Mouse (Mus musculus) CD4-positive, CD25-positive, alpha-beta regulatory T cell, adult 4 months (primary cell): ENCODE data around the gene Arf4. TPM values are rescaled to one million over a fixed set of nuclear protein-coding genes. Genes with fewer than 3 reads are reported as not detected.
"Not testable (repeated sequence)": the region's sequence is repeated elsewhere in the genome, so short reads cannot be mapped to it uniquely, and the experiment has no call there.

Experiments
- ATAC-seq: one replicate; pipeline ENCODE4 v1.8.0; 2017
- polyA plus RNA-seq, 2 experiments: library from polyadenylated mRNA; unstranded; fragments of 100-300 nt; shearing (Covaris generic); gene quantifications; one replicate each; pipeline ENCODE4 v1.2.1; 2017

Arf4 gene
- polyA plus RNA-seq, 2 experiments from 2014 or later = 253 to 272 TPM

DNA sequence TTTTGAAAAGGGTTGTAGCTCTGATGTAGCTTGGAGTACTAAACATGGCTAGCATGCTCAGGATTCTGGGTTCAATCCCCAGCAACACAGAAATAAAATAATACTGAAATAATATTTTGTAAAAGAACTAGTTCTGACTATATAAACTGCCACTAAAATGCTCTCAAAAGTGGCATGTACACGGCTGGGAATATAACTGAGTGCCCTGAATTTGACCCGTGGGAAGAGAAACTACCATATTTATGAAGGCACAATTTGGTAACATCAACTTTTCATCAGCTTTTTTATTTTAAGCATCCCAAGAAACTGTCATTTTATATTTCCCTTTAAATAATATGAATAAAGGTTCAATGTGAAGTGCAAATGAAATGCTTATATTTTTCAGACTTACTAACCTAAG is 26.0 kb downstream of the Arf4 start:
- ATAC-seq = no peak

DNA sequence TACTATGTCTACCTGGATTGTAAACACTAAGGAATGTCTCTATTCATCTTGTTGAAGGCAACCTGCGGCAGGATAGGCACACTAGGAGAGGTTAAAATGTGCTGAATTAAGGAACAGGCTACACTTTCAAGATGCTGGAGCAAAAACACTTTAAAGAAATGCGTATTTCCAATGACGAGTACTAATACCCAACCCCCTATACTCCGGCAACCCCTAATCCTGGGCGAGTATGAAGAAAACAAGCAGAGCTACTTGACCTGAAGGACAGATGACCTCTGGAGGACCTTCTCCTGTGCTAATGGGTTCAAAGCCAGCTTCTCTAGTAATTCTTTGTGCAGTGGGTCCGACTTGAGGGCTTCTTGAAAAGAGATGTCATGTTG is 30.1 kb downstream of the Arf4 start:
- ATAC-seq = no peak

DNA sequence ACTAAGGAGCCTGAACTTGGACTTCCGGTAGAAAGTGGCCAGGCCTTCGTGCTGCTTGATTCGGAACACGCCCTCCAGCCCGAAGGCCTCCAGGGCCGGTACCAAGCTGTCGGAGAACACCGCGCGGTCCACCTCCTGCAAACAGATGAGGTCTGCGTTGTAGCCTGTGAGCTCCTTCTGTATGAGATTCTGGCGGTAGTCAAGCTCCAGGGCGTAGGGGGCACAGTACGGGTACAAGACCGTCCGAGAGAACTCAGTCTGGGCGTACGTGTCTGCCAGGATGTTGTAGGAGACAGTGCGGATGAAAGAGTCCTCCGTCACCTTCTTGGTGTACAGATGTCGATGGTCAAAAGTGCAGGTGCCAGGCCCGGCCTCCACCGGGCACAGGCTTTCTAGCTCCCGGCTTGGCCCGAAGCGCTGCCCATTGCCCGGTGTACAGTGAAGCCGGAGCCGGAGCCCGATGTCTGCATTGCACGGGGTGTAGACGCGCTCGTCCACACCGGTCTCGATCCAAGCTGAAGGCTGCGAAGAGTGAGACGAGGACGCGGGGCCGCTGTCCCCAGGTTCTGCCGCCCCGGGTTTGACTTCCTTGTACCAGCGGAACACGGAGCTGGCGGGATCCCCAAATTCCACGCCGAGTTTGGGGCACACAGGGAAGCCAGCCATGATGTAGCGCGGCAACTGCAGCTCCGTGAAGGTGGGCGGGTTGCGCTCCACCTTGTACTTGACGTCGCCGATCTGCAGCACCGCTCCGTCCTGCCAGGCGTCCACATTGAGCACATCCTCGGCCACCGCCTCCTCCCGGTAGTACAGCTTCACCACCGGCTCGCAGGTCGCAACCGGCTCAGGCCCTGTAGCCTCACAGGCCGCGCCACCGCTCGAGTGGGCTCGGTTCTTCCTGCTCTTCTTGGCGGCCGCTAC is 30.8 kb downstream of the Arf4 start:
- peak; percentile 34 for ATAC-seq

DNA sequence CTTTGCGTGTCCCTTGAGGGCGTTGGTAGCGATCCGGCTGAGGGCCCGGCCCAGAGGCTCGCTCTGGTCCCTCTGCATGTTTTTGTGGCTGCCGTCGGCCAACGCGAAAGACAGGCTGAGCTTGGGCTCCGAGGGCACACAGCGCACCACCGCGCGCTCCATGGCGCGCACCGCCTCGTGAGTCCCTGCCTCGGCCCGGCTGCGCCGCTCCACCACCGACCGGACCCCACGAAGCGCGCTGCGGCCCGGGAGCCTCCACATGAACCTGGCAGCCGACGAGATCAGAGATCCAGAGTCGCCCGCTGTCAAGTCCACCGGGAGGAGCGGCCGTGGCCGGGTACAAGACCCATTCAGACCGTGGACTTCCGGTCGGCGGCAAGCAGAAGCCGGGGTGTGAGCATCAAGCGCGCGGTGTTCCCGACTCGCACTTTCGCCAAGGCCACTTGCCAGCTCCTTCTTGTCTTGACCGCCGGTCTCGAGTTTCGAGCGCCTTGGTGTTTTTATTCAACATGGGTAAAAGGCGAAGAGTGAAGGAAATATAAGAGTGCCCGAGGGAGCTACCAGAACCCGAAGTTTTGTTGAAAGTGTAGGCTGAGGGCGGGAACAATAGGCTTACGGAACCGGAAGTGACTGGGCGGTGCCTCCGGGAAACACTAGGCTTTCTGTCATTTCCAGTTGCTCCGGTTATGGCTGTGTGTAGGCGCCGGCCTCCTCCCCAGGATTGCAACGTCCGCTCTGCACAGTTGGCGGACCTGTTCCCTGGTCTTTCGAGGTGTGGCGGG is 31.6 kb downstream of the Arf4 start, which contains the start of gene Pde12:
TSS of gene Pde12 (minus strand) at position 592 of the 782 bp plus-strand sequence.
- peak; percentile 87 for ATAC-seq

- no peak for ATAC-seq
Measured at GRCm38 (mm10) chr14:26670964-26671363, 33.1 kb downstream of the Arf4 start.

GRCm38 (mm10) chr14:26671870-26672615 is 34.2 kb downstream of the Arf4 start:
- ATAC-seq = peak; percentile 19

- ATAC-seq = not testable (repeated sequence)
Measured at GRCm38 (mm10) chr14:26674476-26675169, 36.7 kb downstream of the Arf4 start.

GRCm38 (mm10) chr14:26675371-26675770 is 37.5 kb downstream of the Arf4 start:
- no peak for ATAC-seq

GRCm38 (mm10) chr14:26675791-26676190 is 37.9 kb downstream of the Arf4 start:
- no peak for ATAC-seq

- no peak for ATAC-seq
Measured at GRCm38 (mm10) chr14:26690727-26691126, 52.9 kb downstream of the Arf4 start.

- no peak for ATAC-seq
Measured at GRCm38 (mm10) chr14:26691363-26691762, 53.5 kb downstream of the Arf4 start.

DNA sequence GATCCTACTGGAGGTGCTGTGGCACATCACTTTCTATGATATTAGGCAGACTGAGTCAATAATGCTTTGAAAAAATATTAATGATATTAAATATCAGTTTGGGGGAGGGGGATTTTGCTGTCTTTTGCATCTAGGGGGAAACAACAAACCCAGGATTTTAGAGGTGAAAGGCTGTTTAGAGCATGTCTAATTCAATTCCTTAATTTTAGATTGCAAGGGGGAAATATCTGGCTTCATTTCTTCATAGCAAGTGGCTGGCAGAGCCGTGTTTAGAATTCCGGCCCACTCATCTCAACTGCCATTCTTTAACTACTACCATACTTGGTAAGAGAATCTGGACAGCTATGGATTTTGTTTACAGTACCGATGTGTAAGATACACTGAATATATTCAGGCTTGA is 55.1 kb downstream of the Arf4 start, which contains the start of gene Dnah12:
TSS of gene Dnah12 (plus strand) at position 301 of the 400 bp plus-strand sequence.
- ATAC-seq = no peak

GRCm38 (mm10) chr14:26697912-26698311 is 60.0 kb downstream of the Arf4 start:
- ATAC-seq = no peak

GRCm38 (mm10) chr14:26705246-26705645 is 67.4 kb downstream of the Arf4 start:
- not testable (repeated sequence) for ATAC-seq

Other genes starting within 250 kb of the Arf4 start
- gene Slmap, start 103.1 kb upstream of the Arf4 start, polyA plus RNA-seq = 10 to 100 TPM; 12.1 to 20.8 TPM
- gene Dennd6a, start 64.2 kb upstream of the Arf4 start, polyA plus RNA-seq = 1 to 10 TPM; 4.1 to 6.4 TPM
- 1 to 10 TPM; 3.6 to 4.4 TPM for gene Pde12, start 31.8 kb downstream of the Arf4 start, polyA plus RNA-seq
- gene Dnah12, start 55.2 kb downstream of the Arf4 start, polyA plus RNA-seq = under 1 TPM in 1 of 2 experiments, not detected in 1; 0.05 TPM